ENCODE assay signal across 28 mouse cellular contexts in genomic region chr16:81380434-81380833, GRCm38 (mm10).
DNase-seq lines count a peak whose midpoint lies in the region; ATAC-seq and TF ChIP-seq lines count a peak whose summit lies in the region.
"Had no signal": no experiment of that assay in that cellular context is flagged by ENCODE, and none has a peak within 500 bp of the region (broad histone marks: within the 10 kb centered on the region; RNA-seq: fewer than 3 reads in every experiment).

No protein-coding gene starts in this region.

- WGBS in embryonic facial prominence, embryonic 14.5 days = 74% methylated on average over 4 of the region's 4 CpGs
- 84% methylated on average over 4 of the region's 4 CpGs for WGBS in embryonic facial prominence, embryonic 10.5 days
- 42% methylated on average over 4 of the region's 4 CpGs for WGBS in forebrain, embryonic 14.5 days
- 36% methylated on average over 4 of the region's 4 CpGs for WGBS in forebrain, postnatal 0 days

- H3K9me3 ChIP-seq in embryonic facial prominence, embryonic 14.5 days (ENCODE audit: control insufficient read depth, low read length) = no peaks in the 10 kb centered on the region
- H3K9me3 ChIP-seq in embryonic facial prominence, embryonic 10.5 days = no peaks in the 10 kb centered on the region
- no peaks in the 10 kb centered on the region for H3K9me3 ChIP-seq in forebrain, embryonic 14.5 days (replicated peaks; ENCODE audit: control insufficient read depth, low read length)
- no peaks in the 10 kb centered on the region for H3K9me3 ChIP-seq in forebrain, postnatal 0 days (ENCODE audit: low read length)
- H3K9me3 ChIP-seq: embryonic facial prominence, embryonic 13.5 days; heart, embryonic 10.5 days; heart, embryonic 13.5 days had no signal

- no peak overlapping the region for H3K4me2 ChIP-seq in embryonic facial prominence, embryonic 14.5 days (ENCODE audit: low read depth, low read length)
- no peak overlapping the region for H3K4me2 ChIP-seq in forebrain, embryonic 14.5 days (ENCODE audit: low read length)
- no peak overlapping the region for H3K4me2 ChIP-seq in forebrain, postnatal 0 days (ENCODE audit: low read depth)
- H3K4me2 ChIP-seq: embryonic facial prominence, embryonic 13.5 days; heart, embryonic 13.5 days; hindbrain, embryonic 14.5 days had no signal

- H3K36me3 ChIP-seq in embryonic facial prominence, embryonic 14.5 days (ENCODE audit: control insufficient read depth, insufficient read depth, low read length) = no peaks in the 10 kb centered on the region
- H3K36me3 ChIP-seq in embryonic facial prominence, embryonic 10.5 days (replicated peaks) = no peaks in the 10 kb centered on the region
- H3K36me3 ChIP-seq in forebrain, embryonic 14.5 days (ENCODE audit: control insufficient read depth, insufficient read depth, low read length) = no peaks in the 10 kb centered on the region
- H3K36me3 ChIP-seq in forebrain, postnatal 0 days (ENCODE audit: insufficient read depth) = no peaks in the 10 kb centered on the region
- H3K36me3 ChIP-seq: embryonic facial prominence, embryonic 13.5 days; heart, embryonic 10.5 days; heart, embryonic 13.5 days had no signal

- TF ChIP-seq CTCF in forebrain, postnatal 0 days (IDR thresholded peaks at IDR 0.05; ENCODE audit: low read depth) = no peak

- no peak overlapping the region for H3K27ac ChIP-seq in embryonic facial prominence, embryonic 14.5 days (replicated peaks; ENCODE audit: low read depth, low read length)
- no peak overlapping the region for H3K27ac ChIP-seq in embryonic facial prominence, embryonic 10.5 days (replicated peaks)
- H3K27ac ChIP-seq in forebrain, embryonic 14.5 days (ENCODE audit: low read depth, low read length) = no peak overlapping the region
- no peak overlapping the region for H3K27ac ChIP-seq in forebrain, postnatal 0 days (ENCODE audit: low read depth, low read length)
- H3K27ac ChIP-seq: embryonic facial prominence, embryonic 13.5 days; heart, adult 2 months; heart, embryonic 10.5 days; heart, embryonic 13.5 days; hindbrain, embryonic 14.5 days; hindbrain, postnatal 0 days had no signal

- DNase-seq in embryonic facial prominence, embryonic 14.5 days (ENCODE audit: low spot score) = peak; percentile 23
- no peak for DNase-seq in embryonic facial prominence, embryonic 10.5 days (ENCODE audit: low spot score)
- peak; percentile 15 for DNase-seq in Muller cell, postnatal 12 days (ENCODE audit: inconsistent ontology term)
- DNase-seq in forebrain, embryonic 14.5 days (ENCODE audit: low spot score) = peak; percentile 48
- no peak for DNase-seq in forebrain, postnatal 0 days
- DNase-seq in frontal cortex, postnatal 10 days (ENCODE audit: low spot score in 2 of 2) = no peak
- DNase-seq in layer of hippocampus, postnatal 36 days = no peak
- no peak for DNase-seq in testis, postnatal 14 days (ENCODE audit: low spot score)
- DNase-seq: adrenal gland, adult 2 months; adrenal gland, postnatal 25 days; cerebellum, adult 11 months; cerebellum, adult 2 months; cerebellum, adult 9-11 months; cerebellum, postnatal 25 days; gastrocnemius, postnatal 10 days; gastrocnemius, postnatal 36 days; heart, adult 2 months; heart, postnatal 14 days; heart, postnatal 4 days; kidney, adult 18-20 months had no signal

- no peaks in the 10 kb centered on the region for H3K4me1 ChIP-seq in embryonic facial prominence, embryonic 14.5 days (ENCODE audit: control insufficient read depth, insufficient read depth, low read length)
- no peaks in the 10 kb centered on the region for H3K4me1 ChIP-seq in embryonic facial prominence, embryonic 10.5 days
- no peaks in the 10 kb centered on the region for H3K4me1 ChIP-seq in forebrain, embryonic 14.5 days (ENCODE audit: control insufficient read depth, insufficient read depth, low read length)
- H3K4me1 ChIP-seq in forebrain, postnatal 0 days (ENCODE audit: insufficient read depth) = no peaks in the 10 kb centered on the region
- H3K4me1 ChIP-seq: embryonic facial prominence, embryonic 13.5 days; heart, embryonic 10.5 days; heart, embryonic 13.5 days had no signal

- no peaks in the 10 kb centered on the region for H3K27me3 ChIP-seq in embryonic facial prominence, embryonic 14.5 days (replicated peaks; ENCODE audit: control insufficient read depth, insufficient read depth, low read length)
- H3K27me3 ChIP-seq in embryonic facial prominence, embryonic 10.5 days (replicated peaks; ENCODE audit: low read depth, poor library complexity, severe bottlenecking) = no peaks in the 10 kb centered on the region
- H3K27me3 ChIP-seq in forebrain, embryonic 14.5 days (replicated peaks; ENCODE audit: control insufficient read depth, insufficient read depth, low read length) = no peaks in the 10 kb centered on the region
- no peaks in the 10 kb centered on the region for H3K27me3 ChIP-seq in forebrain, postnatal 0 days (ENCODE audit: insufficient read depth, low read length)
- H3K27me3 ChIP-seq: embryonic facial prominence, embryonic 13.5 days; heart, embryonic 13.5 days; Patski had no signal

- peak; percentile 57; the same call in 1 of the 2 replicates for ATAC-seq in embryonic facial prominence, embryonic 14.5 days (ENCODE audit: low read depth)
- peak; percentile 77 for ATAC-seq in forebrain, embryonic 14.5 days
- peak; percentile 65; the same call in 1 of the 2 replicates for ATAC-seq in forebrain, postnatal 0 days
- ATAC-seq: hindbrain, postnatal 0 days; inflammation-experienced regulatory T-cells, adult 6 months; intestine, embryonic 16.5 days; Patski had no signal

- no peak overlapping the region for H3K4me3 ChIP-seq in embryonic facial prominence, embryonic 14.5 days (ENCODE audit: low read depth, low read length)
- H3K4me3 ChIP-seq in embryonic facial prominence, embryonic 10.5 days = no peak overlapping the region
- no peak overlapping the region for H3K4me3 ChIP-seq in forebrain, embryonic 14.5 days (ENCODE audit: low read depth, low read length)
- no peak overlapping the region for H3K4me3 ChIP-seq in forebrain, postnatal 0 days (ENCODE audit: low read depth, low read length)
- H3K4me3 ChIP-seq: embryonic facial prominence, embryonic 13.5 days; heart, adult 2 months; heart, embryonic 10.5 days; heart, embryonic 13.5 days had no signal

- H3K9ac ChIP-seq in embryonic facial prominence, embryonic 14.5 days (ENCODE audit: low read depth, low read length) = no peak overlapping the region
- no peak overlapping the region for H3K9ac ChIP-seq in forebrain, embryonic 14.5 days (ENCODE audit: low read length)
- no peak overlapping the region for H3K9ac ChIP-seq in forebrain, postnatal 0 days
- H3K9ac ChIP-seq: embryonic facial prominence, embryonic 13.5 days; heart, embryonic 13.5 days; hindbrain, embryonic 14.5 days had no signal

Comparison
In these comparisons a context has a peak if more than half of its experiments do, and no peak if none do; other contexts are left out.
1. DNase-seq: peak in embryonic facial prominence, embryonic 14.5 days (single experiment), Muller cell, postnatal 12 days (single experiment) and forebrain, embryonic 14.5 days (single experiment); none in embryonic facial prominence, embryonic 10.5 days (single experiment), forebrain, postnatal 0 days (single experiment), frontal cortex, postnatal 10 days (0 of 2), layer of hippocampus, postnatal 36 days (0 of 2) and testis, postnatal 14 days (single experiment).
2. Peak in every context shown above with its lines, with median percentiles within 50 percentile points of each other: ATAC-seq.